Mouse (Mus musculus) bone marrow macrophage, adult 2 months (primary cell): Measurements from ENCODE around the gene Sytl2. TPM values are rescaled to one million over a fixed set of nuclear protein-coding genes. Genes with fewer than 3 reads are reported as not detected.
A peak's percentile ranks its signal among the peaks of the same experiment; 100 is the strongest.

Experiments used
- H3K27ac ChIP-seq: 2 replicates; pipeline ENCODE4 v1.5.1; 2012; ENCODE audit warnings: low read depth, low read length; ENCODE audit not compliant: insufficient read depth
- H3K4me1 ChIP-seq: 2 replicates; pipeline ENCODE4 v1.6.1; 2012; ENCODE audit warnings: low read length; ENCODE audit not compliant: control insufficient read depth, insufficient read depth
- H3K4me3 ChIP-seq: 2 replicates; pipeline ENCODE4 v1.5.1; 2012; ENCODE audit warnings: mild to moderate bottlenecking, low read length, moderate library complexity; ENCODE audit not compliant: insufficient read depth
- CTCF ChIP-seq: IDR thresholded peaks from 2 replicates; pipeline ENCODE4 v1.5.1; 2012; ENCODE audit warnings: low read depth, mild to moderate bottlenecking, low read length, moderate library complexity
- POLR2A ChIP-seq: IDR thresholded peaks from 2 replicates; pipeline ENCODE4 v1.6.1; 2012; ENCODE audit warnings: mild to moderate bottlenecking, low read depth, low read length, borderline replicate concordance
- polyA plus RNA-seq: library from polyadenylated mRNA; stranded (reverse); fragments of >200 nt; gene quantifications from 2 replicates; pipeline ENCODE4 v1.2.4, GENCODE M21; 2012; ENCODE audit not compliant: missing spikeins, insufficient read depth, insufficient read length

Gene Sytl2
- polyA plus RNA-seq, 1 experiment: 0.47 TPM

- H3K4me1 ChIP-seq: peaks cover 4% of the 10 kb centered on the region; the same call in 1 of the 2 replicates
- H3K27ac ChIP-seq: no peak overlapping the region
- TF ChIP-seq CTCF (no peak), POLR2A (no peak)
- peak overlapping the region; percentile 96 for H3K4me3 ChIP-seq
Observed at GRCm38 (mm10) chr7:90444206-90444605, 142.2 kb downstream of the Sytl2 start.

- peak overlapping the region; percentile 86 for H3K27ac ChIP-seq
- peak overlapping the region; percentile 97 for H3K4me3 ChIP-seq
- peaks cover 2% of the 10 kb centered on the region for H3K4me1 ChIP-seq
- TF ChIP-seq CTCF: no peak
- TF ChIP-seq POLR2A: no peak
Observed at GRCm38 (mm10) chr7:90456149-90456844, 154.2 kb downstream of the Sytl2 start.

- Histone ChIP-seq H3K4me3 (peak within 1 kb of the TSS; percentile 97), H3K27ac (peak within 1 kb of the TSS; percentile 86), H3K4me1 (peaks cover 2% of the 10 kb centered on the region)
- TF ChIP-seq CTCF (no peak), POLR2A (peak; percentile 44; the same call in 1 of the 2 replicates)
Observed at GRCm38 (mm10) chr7:90456845-90457468, 154.9 kb downstream of the Sytl2 start, which contains the start of gene Tmem126a. Tmem126a (minus strand) TSS chr7:90457229.

- Histone ChIP-seq H3K4me1 (peaks cover 2% of the 10 kb centered on the region), H3K27ac (peak overlapping the region; percentile 62), H3K4me3 (peak overlapping the region; percentile 97)
- TF ChIP-seq CTCF (no peak), POLR2A (no peak)
Observed at GRCm38 (mm10) chr7:90457517-90457916, 155.5 kb downstream of the Sytl2 start.

Other genes starting within 250 kb of the Sytl2 start
- gene Picalm, start 172.0 kb upstream of the Sytl2 start, polyA plus RNA-seq: 430 and 434 TPM in 2 replicates
- gene Ccdc83, start 36.5 kb upstream of the Sytl2 start, polyA plus RNA-seq: not detected in 2 replicates
- gene Ccdc89, start 124.3 kb downstream of the Sytl2 start, polyA plus RNA-seq: not detected in 2 replicates
- gene Crebzf, start 140.5 kb downstream of the Sytl2 start, polyA plus RNA-seq: 49.0 and 54.4 TPM in 2 replicates
- 41.9 and 46.9 TPM in 2 replicates for gene Tmem126a, start 155.0 kb downstream of the Sytl2 start, polyA plus RNA-seq
- 25.6 and 27.1 TPM in 2 replicates for gene Tmem126b, start 173.7 kb downstream of the Sytl2 start, polyA plus RNA-seq
- gene Dlg2, start 174.4 kb downstream of the Sytl2 start, polyA plus RNA-seq: not detected in 2 replicates